Mouse (Mus musculus) limb, embryonic 13.5 days (tissue): ENCODE measurements around the gene Morn1. TPM values are rescaled to one million over a fixed set of nuclear protein-coding genes. Genes with fewer than 3 reads are reported as not detected.
A peak's percentile ranks its signal among the peaks of the same experiment; 100 is the strongest.

Experiments
- ATAC-seq: fragments of 200-750 bp; cut with Nextera tagmentation; 2 replicates; pipeline ENCODE4 v1.8.0; 2017; ENCODE audit warnings: low read depth, moderate number of reproducible peaks, moderate TSS enrichment; ENCODE audit not compliant: low FRiP score
- H3K27ac ChIP-seq: fragments of 300-500 bp; sonication (generic); 2 replicates; pipeline ENCODE4 v1.5.1; 2015; ENCODE audit warnings: inconsistent platforms, mild to moderate bottlenecking, moderate library complexity
- H3K27me3 ChIP-seq: fragments of 300-500 bp; sonication (generic); 2 replicates; pipeline ENCODE4 v1.6.1; 2015; ENCODE audit warnings: mild to moderate bottlenecking, inconsistent platforms
- H3K36me3 ChIP-seq: fragments of 300-500 bp; sonication (generic); 2 replicates; pipeline ENCODE4 v1.6.1; 2015; ENCODE audit warnings: inconsistent platforms, mild to moderate bottlenecking, moderate library complexity
- H3K4me1 ChIP-seq: fragments of 300-500 bp; sonication (generic); 2 replicates; pipeline ENCODE4 v1.6.1; 2015; ENCODE audit warnings: inconsistent platforms
- H3K4me2 ChIP-seq: fragments of 300-500 bp; sonication (generic); replicated peaks from 2 replicates; pipeline ENCODE4 v1.6.1; 2015; ENCODE audit warnings: inconsistent platforms, mild to moderate bottlenecking, moderate library complexity
- H3K4me3 ChIP-seq: fragments of 300-500 bp; sonication (generic); 2 replicates; pipeline ENCODE4 v1.5.1; 2015; ENCODE audit warnings: moderate library complexity, mild to moderate bottlenecking, inconsistent platforms
- H3K9ac ChIP-seq: fragments of 300-500 bp; sonication (generic); 2 replicates; pipeline ENCODE4 v1.6.1; 2015; ENCODE audit warnings: mild to moderate bottlenecking, inconsistent platforms
- H3K9me3 ChIP-seq: fragments of 300-500 bp; sonication (generic); 2 replicates; pipeline ENCODE4 v1.6.1; 2016; ENCODE audit warnings: inconsistent platforms
- WGBS: fragments of 180-500 bp; shearing (Covaris S2); methylation state at CpG from one replicate; pipeline ENCODE4 v1.1.7; 2015; 5-methylcytosine and 5-hydroxymethylcytosine counted together
- polyA plus RNA-seq: library from polyadenylated mRNA; unstranded; fragments of >200 nt; fragmentation: Nextera tagmentation; extraction: Ambion mirVana; gene quantifications from 2 replicates; pipeline ENCODE4 v1.2.1, GENCODE M21; 2015

Gene Morn1
- polyA plus RNA-seq = 4.9 and 7.5 TPM in 2 replicates

- peak; percentile 97 for ATAC-seq
- peak within 1 kb of the TSS; percentile 93 for H3K27ac ChIP-seq
These were observed at the start of gene Morn1, which contains the start of gene Rer1 for GRCm38 (mm10) chr4:155086108-155087024. TSS of gene Morn1 (plus strand) at chr4:155086577. TSS of gene Rer1 (minus strand) at chr4:155086382.

GRCm38 (mm10) chr4:155040197-155040596, 46.2 kb upstream of the Morn1 start:
- Histone ChIP-seq H3K4me1 (peaks cover 10% of the 10 kb centered on the region), H3K4me2 (no peak overlapping the region), H3K4me3 (no peak overlapping the region), H3K27ac (no peak overlapping the region), H3K27me3 (peaks cover 80% of the 10 kb centered on the region), H3K36me3 (no peaks in the 10 kb centered on the region), H3K9me3 (no peaks in the 10 kb centered on the region), H3K9ac (no peak overlapping the region)
- whole genome bisulfite sequencing = 61% methylated on average over 9 of the region's 9 CpGs
- ATAC-seq = no peak

More at GRCm38 (mm10) chr4:155086108-155087024, at the start of gene Morn1, which contains the start of gene Rer1:
- WGBS = under 1% methylated on average over 85 of the region's 85 CpGs
- Histone ChIP-seq H3K4me1 (peaks cover 31% of the 10 kb centered on the region), H3K9me3 (no peaks in the 10 kb centered on the region), H3K4me2 (peak within 1 kb of the TSS; percentile 86), H3K36me3 (peaks cover 38% of the 10 kb centered on the region), H3K4me3 (peak within 1 kb of the TSS; percentile 96), H3K27me3 (no peaks in the 10 kb centered on the region), H3K9ac (peak within 1 kb of the TSS; percentile 91)

- no peak overlapping the region for H3K4me2 ChIP-seq
- peaks cover 10% of the 10 kb centered on the region for H3K4me1 ChIP-seq
- H3K9me3 ChIP-seq = no peaks in the 10 kb centered on the region
- 67% methylated on average over 6 of the region's 6 CpGs for WGBS
- no peak for ATAC-seq
- H3K4me3 ChIP-seq = no peak overlapping the region
- H3K36me3 ChIP-seq = no peaks in the 10 kb centered on the region
- no peak overlapping the region for H3K27ac ChIP-seq
- no peak overlapping the region for H3K9ac ChIP-seq
- H3K27me3 ChIP-seq = peaks cover 85% of the 10 kb centered on the region
These were observed 45.7 kb upstream of the Morn1 start for GRCm38 (mm10) chr4:155040696-155041095.

GRCm38 (mm10) chr4:155042606-155043288, 43.6 kb upstream of the Morn1 start:
- no peak for ATAC-seq
- Histone ChIP-seq H3K9me3 (no peaks in the 10 kb centered on the region), H3K4me1 (peaks cover 10% of the 10 kb centered on the region), H3K36me3 (no peaks in the 10 kb centered on the region), H3K4me3 (peak overlapping the region; percentile 45), H3K4me2 (peak overlapping the region; percentile 83), H3K9ac (peak overlapping the region; percentile 59), H3K27me3 (peaks cover 87% of the 10 kb centered on the region), H3K27ac (no peak overlapping the region)
- 2% methylated on average over 65 of the region's 65 CpGs for WGBS

GRCm38 (mm10) chr4:155043289-155043625, 43.1 kb upstream of the Morn1 start:
- ATAC-seq = no peak
- under 1% methylated on average over 25 of the region's 25 CpGs for WGBS
- H3K36me3 ChIP-seq = no peaks in the 10 kb centered on the region
- H3K9me3 ChIP-seq = no peaks in the 10 kb centered on the region
- peak overlapping the region; percentile 45 for H3K4me3 ChIP-seq
- H3K27me3 ChIP-seq = peaks cover 83% of the 10 kb centered on the region
- H3K27ac ChIP-seq = no peak overlapping the region
- H3K9ac ChIP-seq = peak overlapping the region; percentile 59
- H3K4me1 ChIP-seq = peaks cover 10% of the 10 kb centered on the region
- peak overlapping the region; percentile 83 for H3K4me2 ChIP-seq

GRCm38 (mm10) chr4:155046636-155047035, 39.7 kb upstream of the Morn1 start:
- H3K9me3 ChIP-seq = no peaks in the 10 kb centered on the region
- H3K4me3 ChIP-seq = no peak overlapping the region
- peaks cover 10% of the 10 kb centered on the region for H3K4me1 ChIP-seq
- whole genome bisulfite sequencing = 82% methylated on average over 14 of the region's 14 CpGs
- no peak overlapping the region for H3K4me2 ChIP-seq
- H3K27me3 ChIP-seq = peaks cover 76% of the 10 kb centered on the region
- ATAC-seq = no peak
- H3K36me3 ChIP-seq = no peaks in the 10 kb centered on the region
- H3K9ac ChIP-seq = no peak overlapping the region
- no peak overlapping the region for H3K27ac ChIP-seq

GRCm38 (mm10) chr4:155050116-155050515, 36.3 kb upstream of the Morn1 start:
- Histone ChIP-seq H3K4me3 (no peak overlapping the region), H3K9me3 (no peaks in the 10 kb centered on the region), H3K9ac (no peak overlapping the region), H3K4me2 (no peak overlapping the region), H3K36me3 (no peaks in the 10 kb centered on the region), H3K27me3 (peaks cover 42% of the 10 kb centered on the region), H3K4me1 (no peaks in the 10 kb centered on the region), H3K27ac (no peak overlapping the region)
- WGBS = 65% methylated on average over 7 of the region's 7 CpGs
- no peak for ATAC-seq

GRCm38 (mm10) chr4:155056724-155057123, 29.7 kb upstream of the Morn1 start, which contains the start of gene Plch2:
TSS of gene Plch2 (minus strand) at chr4:155056784.
- Histone ChIP-seq H3K27me3 (peaks cover under 1% of the 10 kb centered on the region; the same call in 1 of the 2 replicates), H3K27ac (peak within 1 kb of the TSS; percentile 55; the same call in 1 of the 2 replicates), H3K4me1 (peaks cover 22% of the 10 kb centered on the region), H3K36me3 (no peaks in the 10 kb centered on the region), H3K9ac (peak within 1 kb of the TSS; percentile 43; the same call in 1 of the 2 replicates), H3K4me2 (peak within 1 kb of the TSS; percentile 35), H3K4me3 (no peak within 1 kb of the TSS), H3K9me3 (no peaks in the 10 kb centered on the region)
- 0 out of 2 replicates have a peak, but pooled peaks have one; percentile 29 for ATAC-seq
- WGBS = 67% methylated on average over 10 of the region's 10 CpGs

GRCm38 (mm10) chr4:155058325-155058724, 28.1 kb upstream of the Morn1 start:
- ATAC-seq = no peak
- no peak overlapping the region for H3K4me3 ChIP-seq
- 39% methylated on average over 10 of the region's 10 CpGs for WGBS
- H3K27me3 ChIP-seq = 0 out of 2 replicates have a peak, but pooled peaks cover 2% of the 10 kb centered on the region
- peaks cover 22% of the 10 kb centered on the region for H3K4me1 ChIP-seq
- 0 out of 2 replicates have a peak overlapping the region, but pooled peaks have one; percentile 4 for H3K9ac ChIP-seq
- H3K9me3 ChIP-seq = no peaks in the 10 kb centered on the region
- no peak overlapping the region for H3K27ac ChIP-seq
- no peak overlapping the region for H3K4me2 ChIP-seq
- no peaks in the 10 kb centered on the region for H3K36me3 ChIP-seq

GRCm38 (mm10) chr4:155063895-155064294, 22.5 kb upstream of the Morn1 start:
- Histone ChIP-seq H3K4me1 (peaks cover 21% of the 10 kb centered on the region), H3K27me3 (0 out of 2 replicates have a peak, but pooled peaks cover 2% of the 10 kb centered on the region), H3K9me3 (no peaks in the 10 kb centered on the region), H3K9ac (0 out of 2 replicates have a peak overlapping the region, but pooled peaks have one; percentile 35), H3K27ac (peak overlapping the region; percentile 48; the same call in 1 of the 2 replicates), H3K4me3 (no peak overlapping the region), H3K36me3 (peaks cover 9% of the 10 kb centered on the region), H3K4me2 (no peak overlapping the region; the same call in 1 of the 2 replicates)
- no peak for ATAC-seq
- WGBS = 31% methylated on average over 3 of the region's 3 CpGs

- Histone ChIP-seq H3K4me3 (no peak overlapping the region), H3K36me3 (peaks cover 15% of the 10 kb centered on the region), H3K9ac (no peak overlapping the region), H3K9me3 (no peaks in the 10 kb centered on the region), H3K27me3 (0 out of 2 replicates have a peak, but pooled peaks cover 2% of the 10 kb centered on the region), H3K4me2 (no peak overlapping the region), H3K4me1 (peaks cover 21% of the 10 kb centered on the region), H3K27ac (0 out of 2 replicates have a peak overlapping the region, but pooled peaks have one; percentile 48)
- ATAC-seq = no peak
- 62% methylated on average over 2 of the region's 2 CpGs for WGBS
These were observed 21.9 kb upstream of the Morn1 start for GRCm38 (mm10) chr4:155064474-155064873.
